Mouse (Mus musculus) c-Kit-positive CD71-positive TER-119-positive erythroid progenitor cells, embryonic 14.5 days (primary cell): ENCODE measurements around the gene Mef2b.
A peak's percentile ranks its signal among the peaks of the same experiment; 100 is the strongest.

Experiments
- DNase-seq: peaks from one replicate; pipeline ENCODE4 v3.0.0-alpha.2; 2013; ENCODE audit warnings: low spot score

Mef2b gene

GRCm38 (mm10) chr8:70139026-70139857 lies at the start of gene Mef2b, which contains the start of the genes Rfxank and Borcs8:
Gene Mef2b, plus strand, starts transcription at chr8:70139711.
Gene Rfxank, minus strand, starts transcription at chr8:70139154.
Gene Borcs8, plus strand, starts transcription at chr8:70139499.
- DNase-seq, result peak; percentile 100

DNA sequence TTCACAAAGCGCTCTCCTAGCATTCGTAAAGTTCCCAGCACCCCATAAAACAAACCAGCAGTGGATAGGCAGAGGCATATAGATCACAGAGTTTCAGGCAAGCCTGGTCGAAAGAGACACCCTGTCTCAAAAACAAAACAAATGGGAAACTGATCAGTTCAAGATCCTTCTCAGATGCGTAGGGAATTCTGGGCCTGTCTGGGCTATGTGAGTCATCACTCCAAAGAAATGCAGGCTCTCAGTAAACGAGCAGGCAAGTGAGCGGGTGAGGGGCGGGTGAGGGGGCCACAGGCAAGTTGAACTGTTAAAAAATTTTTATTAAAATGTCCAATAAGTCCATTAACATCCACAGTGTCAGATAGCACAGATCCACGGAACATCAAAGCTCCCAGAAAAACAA lies 46.7 kb upstream of the Mef2b start:
- no peak for DNase-seq

- DNase-seq, result no peak
These were observed 40.2 kb upstream of the Mef2b start for GRCm38 (mm10) chr8:70099276-70099675.

DNA sequence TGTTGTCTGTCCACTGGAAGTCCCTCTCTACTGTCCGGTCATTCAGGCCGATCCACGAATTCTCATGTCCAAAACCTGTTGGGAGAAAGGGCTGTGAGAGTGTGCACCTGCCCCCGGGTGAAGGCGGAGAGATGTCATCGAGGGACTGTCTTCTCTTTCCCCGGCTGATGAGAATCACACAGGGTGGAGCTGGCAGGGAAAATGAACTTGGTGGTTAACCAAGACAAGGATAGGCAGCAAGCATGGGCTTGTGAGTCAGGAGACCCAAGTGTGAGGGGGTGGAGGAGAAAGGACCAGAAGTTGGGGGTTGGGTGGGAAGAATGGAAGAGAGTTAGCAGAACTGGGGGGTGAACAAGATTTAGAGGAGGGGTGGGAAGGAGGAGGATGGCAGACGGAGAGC lies 39.3 kb upstream of the Mef2b start:
- DNase-seq, result no peak

DNA sequence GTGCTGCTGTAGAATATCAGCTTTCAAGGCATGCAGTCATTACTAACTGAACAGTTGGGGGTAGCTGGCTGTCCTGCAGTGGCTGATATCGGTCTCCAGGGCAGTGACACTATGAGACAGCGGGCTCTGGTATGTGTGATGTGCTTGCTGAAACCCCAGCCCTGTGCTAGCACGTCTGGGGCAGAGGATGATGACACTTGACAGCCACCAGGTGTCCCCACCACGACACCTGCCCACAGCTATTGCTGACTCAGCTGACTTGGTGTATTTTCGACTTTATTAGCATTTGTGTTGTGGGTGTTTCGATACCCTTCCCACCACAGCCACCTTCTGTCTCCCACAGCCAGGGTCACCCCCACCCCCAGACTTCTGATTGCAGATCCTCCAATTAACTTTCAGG lies 35.0 kb upstream of the Mef2b start:
- DNase-seq, result peak; percentile 15

DNA sequence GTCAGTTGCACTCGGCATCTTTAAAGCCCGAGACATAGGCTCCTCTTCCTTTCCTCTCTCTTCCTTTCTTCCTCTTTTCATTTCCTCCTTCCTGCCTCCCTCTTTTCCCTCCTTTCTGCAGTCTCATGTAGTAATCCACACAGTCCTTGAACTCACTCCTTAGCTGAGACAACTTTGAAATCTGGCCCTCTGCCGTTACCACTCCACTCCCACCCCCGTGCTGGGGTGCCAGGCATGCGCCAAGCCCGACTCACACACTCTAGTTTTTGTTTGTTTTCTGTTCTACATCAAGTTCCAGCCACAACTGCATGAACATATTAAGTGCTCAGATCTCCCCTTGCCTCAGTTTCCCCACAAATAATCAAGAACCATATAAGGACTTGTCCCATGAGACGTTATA lies 34.6 kb upstream of the Mef2b start:
- DNase-seq, result no peak

GRCm38 (mm10) chr8:70110451-70110850 lies 29.1 kb upstream of the Mef2b start:
- DNase-seq, result no peak

DNA sequence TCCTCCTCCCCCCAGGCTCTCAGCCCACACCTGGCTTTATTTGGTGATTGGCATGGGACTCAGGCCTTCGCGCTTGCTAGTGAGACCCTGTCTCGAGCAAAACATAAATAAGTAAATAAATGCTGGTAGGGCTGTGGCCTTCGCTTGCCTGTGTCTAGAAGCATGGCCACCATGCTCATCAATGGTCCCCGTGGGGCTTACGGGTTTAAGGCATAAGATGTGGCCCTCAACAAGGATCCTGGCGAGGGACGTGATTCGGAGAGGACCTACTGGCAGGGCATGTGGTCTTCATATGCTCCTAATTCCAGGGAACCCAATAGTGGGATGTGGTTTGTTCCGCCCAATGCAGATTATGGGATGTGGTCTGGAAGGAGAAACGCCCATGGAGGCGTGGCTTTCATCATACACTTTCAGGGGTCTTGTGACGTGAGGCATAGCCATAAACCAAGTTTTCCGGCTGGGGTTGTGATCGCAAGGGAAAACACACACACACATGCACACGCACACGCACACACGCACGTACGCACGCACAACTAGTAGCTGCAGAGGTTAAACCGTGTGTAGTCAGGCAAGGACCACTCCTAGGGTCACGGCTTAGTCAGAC lies 28.2 kb upstream of the Mef2b start:
- no peak for DNase-seq

DNA sequence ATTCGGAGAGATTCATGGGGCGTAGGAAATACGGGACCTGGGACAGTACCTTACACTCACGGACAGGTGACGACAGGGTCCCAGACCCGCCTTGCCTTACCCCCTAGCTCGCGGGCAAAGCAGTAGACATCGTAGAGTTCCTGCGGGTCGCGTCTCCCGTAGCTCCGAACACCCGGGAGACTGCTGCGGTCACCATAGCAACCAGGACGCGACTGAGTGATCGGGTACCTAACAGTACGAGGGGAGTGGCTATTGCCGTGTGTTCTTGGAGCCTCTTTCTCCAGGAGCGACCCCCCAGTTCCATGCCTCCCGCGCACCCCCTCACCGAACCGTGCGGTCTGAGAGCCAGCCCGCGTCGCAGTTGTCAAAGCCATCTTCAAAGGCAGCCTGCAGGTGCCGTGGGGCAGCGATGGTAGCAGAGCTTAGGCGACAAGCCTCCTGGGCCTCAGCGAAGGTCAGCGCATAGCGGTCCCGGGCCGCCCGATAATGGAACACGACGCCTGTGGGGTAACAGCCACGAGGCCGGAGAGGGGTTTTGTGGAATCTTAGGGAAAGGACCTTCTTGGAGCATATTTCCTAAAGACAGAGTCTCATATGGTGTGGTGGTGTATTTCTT lies 27.0 kb upstream of the Mef2b start:
- DNase-seq, result no peak

GRCm38 (mm10) chr8:70114488-70114887 lies 25.0 kb upstream of the Mef2b start:
- DNase-seq, result no peak

- DNase-seq, result no peak
These were observed 24.6 kb upstream of the Mef2b start for GRCm38 (mm10) chr8:70114892-70115291.

DNA sequence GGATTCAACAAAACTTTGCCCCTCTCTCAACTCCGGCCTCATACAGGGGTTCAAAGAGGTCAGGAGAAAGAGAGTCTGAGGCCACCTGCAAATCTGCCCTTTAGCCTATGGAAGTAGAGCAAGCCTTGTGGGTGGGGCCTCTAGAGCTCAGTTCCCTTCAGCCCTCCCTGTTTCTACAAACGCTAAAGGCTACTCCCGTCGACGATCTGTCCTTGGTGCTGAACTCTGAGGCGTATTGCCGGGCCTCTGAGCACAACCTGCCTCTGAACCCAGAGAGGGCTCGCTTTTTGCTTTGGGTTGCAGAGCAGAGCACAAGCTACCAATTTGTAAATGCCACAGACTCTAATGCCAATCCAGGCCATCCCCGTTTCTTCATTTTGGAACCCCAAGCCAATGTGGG lies 21.9 kb upstream of the Mef2b start:
- DNase-seq, result peak; percentile 54

DNA sequence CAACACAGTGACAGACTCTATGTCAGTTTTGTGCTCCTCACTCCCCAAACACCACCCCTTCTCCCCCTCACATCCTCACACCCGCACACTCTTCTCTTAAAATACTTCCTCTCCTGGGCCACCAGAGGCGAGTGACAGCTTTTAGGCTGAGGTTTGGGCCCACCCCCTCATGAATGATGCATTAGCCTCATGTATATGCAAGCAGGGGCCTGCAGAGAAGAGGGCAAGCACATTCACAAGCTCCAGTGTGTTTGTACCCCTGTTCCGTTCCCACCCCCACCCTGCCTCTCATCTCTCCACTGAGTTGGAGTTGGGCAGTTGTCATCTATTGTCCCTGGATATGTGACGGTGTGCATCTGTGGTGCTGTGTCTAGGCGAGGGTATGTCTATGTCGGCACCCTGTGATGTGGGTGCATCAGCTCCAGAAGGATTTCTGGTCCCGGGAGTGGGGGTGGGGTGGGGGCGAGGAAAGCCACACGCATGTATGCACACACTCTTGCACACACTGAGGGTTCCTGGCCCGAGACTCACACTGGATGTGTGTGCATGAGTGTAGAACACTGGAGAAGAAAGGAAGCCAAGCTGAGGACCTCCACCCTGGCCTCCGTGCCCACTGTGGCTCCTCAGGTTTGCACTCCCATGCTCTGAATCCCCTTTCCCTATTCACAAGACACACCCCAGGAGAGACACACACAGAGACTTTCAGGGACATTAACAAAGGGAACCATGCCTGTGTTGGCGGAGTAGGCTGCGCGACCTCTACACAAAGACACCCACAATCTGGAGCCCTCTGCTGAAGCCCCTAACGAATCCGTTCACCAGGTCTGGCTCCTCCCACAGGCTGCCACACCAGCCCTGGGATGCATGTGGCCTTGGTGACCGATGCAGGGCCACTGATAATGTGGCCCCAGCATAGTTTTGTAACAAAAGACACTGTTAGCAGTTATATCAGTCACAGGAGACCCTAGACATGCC lies 20.5 kb upstream of the Mef2b start:
- DNase-seq, result no peak

- DNase-seq, result no peak
These were observed 18.8 kb upstream of the Mef2b start, which contains the start of gene Ncan for GRCm38 (mm10) chr8:70120667-70121066. Gene Ncan, minus strand, starts transcription at chr8:70120873.

DNA sequence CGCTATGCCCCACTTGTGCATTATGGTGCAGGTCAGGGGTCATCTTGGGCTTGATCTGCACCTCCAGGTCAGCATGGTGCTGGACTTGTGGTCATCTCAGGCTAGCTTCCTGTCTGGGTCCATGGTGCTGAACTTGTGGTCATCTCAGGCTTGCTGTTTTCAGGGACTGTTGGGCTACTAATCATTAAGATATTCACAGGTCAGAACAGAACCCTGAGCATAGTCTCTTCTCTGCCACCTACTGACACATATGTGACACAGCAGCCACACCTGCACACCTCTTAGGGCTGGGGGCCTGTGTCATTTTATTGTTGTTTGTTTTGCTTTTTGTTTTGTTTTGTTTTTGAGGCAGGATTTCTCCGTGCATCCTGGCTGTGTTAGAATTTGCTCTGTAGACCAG lies 16.6 kb upstream of the Mef2b start:
- DNase-seq, result no peak

- DNase-seq, result no peak
These were observed 14.5 kb upstream of the Mef2b start for GRCm38 (mm10) chr8:70124992-70125391.

GRCm38 (mm10) chr8:70128435-70128834 lies 11.1 kb upstream of the Mef2b start:
- no peak for DNase-seq

DNA sequence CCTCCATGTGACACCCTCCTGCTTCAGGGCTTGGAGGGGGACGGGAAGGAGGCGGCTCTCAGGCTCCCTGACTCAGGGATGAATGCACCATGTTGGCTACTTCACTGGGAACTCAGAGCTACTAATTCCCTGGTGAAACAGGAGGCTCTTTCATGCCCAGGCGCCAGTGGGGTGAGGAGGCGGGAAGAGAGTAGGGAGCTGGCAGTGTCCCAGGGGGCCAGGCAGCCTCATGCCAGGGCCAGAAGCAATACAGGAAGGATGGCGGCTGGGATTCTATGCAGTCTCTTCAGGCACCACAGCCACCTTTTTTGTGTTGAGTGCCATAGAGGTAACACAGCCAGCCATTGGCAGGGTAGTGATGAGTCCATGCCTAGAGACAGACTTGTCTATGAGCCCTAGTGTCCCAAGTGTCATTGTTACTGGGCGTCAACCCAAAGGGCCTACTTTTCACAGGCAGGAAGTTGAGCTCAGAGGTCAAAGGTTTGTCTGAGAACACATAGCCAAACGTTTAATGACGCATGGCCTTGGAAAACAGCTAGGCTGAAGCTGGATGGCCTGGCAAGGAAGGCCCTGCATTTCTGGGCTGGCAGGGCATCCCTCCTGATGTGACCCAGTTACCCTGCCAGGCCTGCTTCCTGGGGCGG lies 10.1 kb upstream of the Mef2b start:
- DNase-seq, result no peak

DNA sequence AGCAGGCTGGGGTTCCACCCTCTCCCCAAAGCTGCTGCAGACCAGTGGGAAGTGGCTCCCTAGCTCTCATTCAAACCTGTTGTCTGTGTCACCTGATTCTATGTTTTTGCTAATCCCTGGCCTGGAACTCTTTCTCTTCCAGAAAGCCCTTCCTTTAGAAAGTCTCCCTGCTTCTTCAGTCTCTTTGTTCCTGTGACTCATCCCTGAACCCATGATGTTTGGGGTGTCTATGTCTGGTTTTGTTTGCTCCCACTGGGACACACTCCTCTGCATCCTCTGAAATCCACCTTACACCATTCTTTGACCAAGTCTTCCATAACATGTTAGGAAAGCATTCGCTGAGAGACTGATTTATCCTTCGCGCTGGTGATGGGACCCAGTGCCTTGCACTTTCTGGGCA lies 9.4 kb upstream of the Mef2b start:
- no peak for DNase-seq

DNA sequence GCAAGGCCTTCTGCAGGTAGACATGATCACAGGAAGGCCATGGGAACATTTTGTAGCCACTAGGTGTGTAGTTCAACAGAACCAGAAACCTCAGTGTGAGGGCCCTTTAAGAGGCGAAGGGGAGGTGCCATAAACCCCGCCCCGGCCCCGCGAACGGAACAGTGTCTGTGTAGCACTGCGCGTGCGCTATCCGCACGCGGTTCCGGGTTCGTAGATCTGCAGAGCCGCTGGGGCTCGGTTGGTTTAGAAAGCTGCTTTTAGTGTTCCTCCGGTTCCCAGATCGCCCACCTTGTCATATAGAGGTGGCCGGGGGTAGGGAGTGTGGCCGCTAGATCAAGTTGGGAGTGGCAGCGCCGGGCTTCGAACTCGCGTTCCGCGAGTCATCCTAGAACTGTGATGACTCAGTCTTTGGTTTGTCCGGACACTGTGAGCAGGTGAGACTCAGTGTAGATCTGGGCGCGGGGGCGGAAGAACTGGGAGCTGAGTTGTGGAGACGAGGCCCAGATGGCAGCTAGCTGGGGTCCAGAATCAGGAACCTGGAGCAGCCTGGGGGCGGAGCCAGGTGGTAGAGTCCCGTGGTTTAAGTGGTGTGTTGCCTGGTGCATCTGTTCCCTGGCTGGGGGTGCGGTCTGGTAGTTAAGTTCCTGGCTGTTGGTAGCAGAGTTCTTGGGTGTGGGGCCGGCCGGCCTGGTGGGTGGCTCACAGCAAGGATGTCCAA lies 8.2 kb upstream of the Mef2b start, which contains the start of gene Nr2c2ap:
Gene Nr2c2ap, plus strand, starts transcription at position 168 of the 718 bp plus-strand sequence.
- peak; percentile 83 for DNase-seq

GRCm38 (mm10) chr8:70134086-70134485 lies 5.4 kb upstream of the Mef2b start:
- no peak for DNase-seq
